Mouse (Mus musculus) liver, embryonic 14.5 days (tissue): ENCODE results near the gene Stum.
A peak's percentile ranks its signal among the peaks of the same experiment; 100 is the strongest.

Experiments used
- CTCF ChIP-seq: IDR thresholded peaks from 2 replicates; pipeline ENCODE4 v1.5.1; 2016; ENCODE audit warnings: antibody characterized with exemption, low read depth, control low read depth
- EP300 ChIP-seq: IDR thresholded peaks from 2 replicates; pipeline ENCODE4 v1.6.1; 2016; ENCODE audit warnings: antibody characterized with exemption, low read depth

DNA sequence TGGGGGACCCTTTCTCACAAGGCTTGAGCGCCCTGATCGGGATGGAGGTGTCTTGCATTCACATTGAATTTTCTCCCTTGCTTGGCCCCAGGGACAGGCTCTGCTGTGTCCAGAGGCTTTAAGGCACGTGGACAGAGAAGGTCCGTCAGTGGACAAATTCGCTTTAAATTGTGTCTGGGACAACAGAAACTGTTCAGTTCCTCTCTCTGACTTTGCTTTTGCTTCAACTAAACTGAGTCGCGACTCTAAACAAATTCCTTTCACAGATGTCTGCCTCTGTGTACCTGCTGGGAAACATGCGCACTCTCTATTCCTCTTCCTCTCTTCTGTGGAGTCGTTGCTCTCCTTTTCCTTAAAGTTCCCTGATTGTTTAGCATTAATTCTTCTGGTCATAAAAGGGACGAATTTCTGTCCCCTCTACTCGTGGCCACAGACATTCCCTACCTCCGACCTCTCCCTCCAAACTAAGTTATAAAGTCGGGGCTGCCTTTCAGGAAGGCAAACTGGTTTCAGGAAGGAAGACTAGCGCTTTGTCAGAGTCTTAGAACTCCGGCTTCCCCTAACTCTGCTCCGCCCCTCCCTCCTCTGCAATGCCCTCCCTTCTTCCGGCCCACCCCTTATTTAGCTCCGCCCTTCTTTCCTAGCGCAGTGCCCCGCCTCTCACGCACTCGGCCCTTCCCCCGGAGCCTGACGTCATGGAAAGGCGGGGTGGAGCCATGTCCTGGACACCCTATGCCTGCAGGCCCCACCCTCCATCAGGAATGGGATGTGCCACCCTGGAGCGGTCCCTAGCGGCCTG, 96.2 kb downstream of the Stum start:
- peak; percentile 93 for TF ChIP-seq CTCF
- TF ChIP-seq EP300 = no peak
